Mouse (Mus musculus) heart, adult 2 months (tissue): ENCODE results near the gene Eml6. TPM values are rescaled to one million over a fixed set of nuclear protein-coding genes. Genes with fewer than 3 reads are reported as not detected.

ENCODE experiments used
- DNase-seq, 2 experiments: peaks; one replicate each; pipeline ENCODE4 v3.0.0; 2021
- H3K27ac ChIP-seq: fragments of 200-600 bp; 2 replicates; pipeline ENCODE4 v1.8.1; 2022
- H3K27me3 ChIP-seq: fragments of 200-500 bp; 2 replicates; pipeline ENCODE4 v1.6.1; 2012; ENCODE audit warnings: mild to moderate bottlenecking, low read length, inconsistent platforms, mixed read lengths; ENCODE audit not compliant: control insufficient read depth, insufficient read depth
- H3K36me3 ChIP-seq: fragments of 200-500 bp; 2 replicates; pipeline ENCODE4 v1.6.1; 2012; ENCODE audit warnings: low read length, inconsistent platforms; ENCODE audit not compliant: control insufficient read depth, insufficient read depth
- H3K4me1 ChIP-seq: fragments of 200-500 bp; 2 replicates; pipeline ENCODE4 v1.6.1; 2011; ENCODE audit warnings: low read length; ENCODE audit not compliant: control insufficient read depth, insufficient read depth
- H3K4me3 ChIP-seq: fragments of 200-600 bp; 2 replicates; pipeline ENCODE4 v1.8.1; 2022
- H3K79me2 ChIP-seq: fragments of 200-500 bp; replicated peaks from 2 replicates; pipeline ENCODE4 v1.6.1; 2012; ENCODE audit warnings: mild to moderate bottlenecking, inconsistent platforms, low read length, moderate library complexity, mixed read lengths; ENCODE audit not compliant: control insufficient read depth, insufficient read depth
- H3K9ac ChIP-seq: fragments of 200-500 bp; 2 replicates; pipeline ENCODE4 v1.6.1; 2012; ENCODE audit warnings: low read depth, mild to moderate bottlenecking, control low read depth, inconsistent platforms, low read length, mixed read lengths
- CTCF ChIP-seq: fragments of 200-600 bp; IDR thresholded peaks from 2 replicates; pipeline ENCODE4 v1.8.1; 2022; ENCODE audit warnings: antibody characterized with exemption, mild to moderate bottlenecking, moderate library complexity
- EP300 ChIP-seq: fragments of 200-500 bp; IDR thresholded peaks from 2 replicates; pipeline ENCODE4 v1.6.1; 2011; ENCODE audit warnings: low read depth, low read length, control low read depth; ENCODE audit not compliant: insufficient read depth
- POLR2A ChIP-seq: fragments of 200-500 bp; IDR thresholded peaks from 2 replicates; pipeline ENCODE4 v1.6.1; 2011; ENCODE audit warnings: mild to moderate bottlenecking, low read depth, low read length, control low read depth; ENCODE audit not compliant: insufficient read depth
- WGBS: fragments of 180-500 bp; shearing (Covaris S2); methylation state at CpG from one replicate; pipeline ENCODE4 v1.1.7; 2018; 5-methylcytosine and 5-hydroxymethylcytosine counted together
- intact Hi-C: fragments of 180-260 bp; cut with DNase I; formaldehyde crosslinking; loops from one replicate; pipeline ENCODE4 v1.15.1; 2025
- polyA plus RNA-seq: library from polyadenylated mRNA; depleted of rRNA; stranded (reverse); fragments of >200 nt; gene quantifications from 2 replicates; pipeline ENCODE4 v1.2.3, GENCODE M21; 2012
- total RNA-seq, 2 experiments: library from RNA; stranded (reverse); gene quantifications; 2 replicates each; pipeline ENCODE4 v1.2.3; 2021

Gene Eml6
- total and polyA plus RNA-seq, 3 experiments, result 2.0 to 2.2 (median 2.1) TPM

- 89% methylated on average over 14 of the region's 14 CpGs for WGBS
- DNase-seq, result no peak
- intact Hi-C loops, result no loop called here
- H3K27me3 ChIP-seq, result no peaks in the 10 kb centered on the region
- no peak for TF ChIP-seq EP300
- no peak for TF ChIP-seq POLR2A
- TF ChIP-seq CTCF, result no peak
- H3K4me3 ChIP-seq, result no peak overlapping the region
- H3K36me3 ChIP-seq, result no peaks in the 10 kb centered on the region; the same call in 1 of the 2 replicates
- H3K9ac ChIP-seq, result no peak overlapping the region
- H3K27ac ChIP-seq, result no peak overlapping the region
- no peaks in the 10 kb centered on the region for H3K4me1 ChIP-seq
- no peaks in the 10 kb centered on the region for H3K79me2 ChIP-seq
Observed at GRCm38 (mm10) chr11:29751648-29752611, 273.9 kb downstream of the Eml6 start.

- Histone ChIP-seq H3K27me3 (no peaks in the 10 kb centered on the region), H3K79me2 (no peaks in the 10 kb centered on the region)
- TF ChIP-seq EP300, result no peak
- TF ChIP-seq POLR2A, result no peak
- no peak for TF ChIP-seq CTCF
Observed at GRCm38 (mm10) chr11:29751013-29751412, 274.8 kb downstream of the Eml6 start.

GRCm38 (mm10) chr11:29749468-29749829, 276.4 kb downstream of the Eml6 start:
- H3K4me3 ChIP-seq, result no peak overlapping the region
- TF ChIP-seq POLR2A, result no peak
- TF ChIP-seq EP300, result no peak
- WGBS, result 97% methylated on average over 1 of the region's 1 CpGs
- no peaks in the 10 kb centered on the region for H3K27me3 ChIP-seq
- H3K4me1 ChIP-seq, result no peaks in the 10 kb centered on the region
- H3K36me3 ChIP-seq, result peaks cover 2% of the 10 kb centered on the region
- no peak overlapping the region for H3K9ac ChIP-seq
- intact Hi-C loops, result no loop called here
- DNase-seq, result no peak
- H3K79me2 ChIP-seq, result no peaks in the 10 kb centered on the region
- H3K27ac ChIP-seq, result no peak overlapping the region

More at GRCm38 (mm10) chr11:29751013-29751412, 274.8 kb downstream of the Eml6 start:
- Histone ChIP-seq H3K27ac (no peak overlapping the region), H3K9ac (no peak overlapping the region), H3K36me3 (no peaks in the 10 kb centered on the region; the same call in 1 of the 2 replicates), H3K4me1 (no peaks in the 10 kb centered on the region), H3K4me3 (no peak overlapping the region)
- no peak for DNase-seq
- intact Hi-C loops, result no loop called here
- 97% methylated on average over 2 of the region's 2 CpGs for WGBS

GRCm38 (mm10) chr11:29748750-29749467, 276.9 kb downstream of the Eml6 start:
- 93% methylated on average over 8 of the region's 8 CpGs for WGBS
- Histone ChIP-seq H3K9ac (no peak overlapping the region), H3K27me3 (no peaks in the 10 kb centered on the region), H3K36me3 (peaks cover 2% of the 10 kb centered on the region), H3K4me1 (no peaks in the 10 kb centered on the region), H3K27ac (no peak overlapping the region), H3K79me2 (no peaks in the 10 kb centered on the region), H3K4me3 (no peak overlapping the region)
- no peak for DNase-seq
- intact Hi-C loops, result no loop called here
- TF ChIP-seq CTCF, result no peak
- TF ChIP-seq POLR2A, result no peak
- TF ChIP-seq EP300, result no peak

- intact Hi-C loops, result no loop called here
- TF ChIP-seq EP300 (no peak), CTCF (no peak), POLR2A (no peak)
- no peak overlapping the region for H3K9ac ChIP-seq
- no peaks in the 10 kb centered on the region for H3K4me1 ChIP-seq
- no peak overlapping the region for H3K4me3 ChIP-seq
- no peaks in the 10 kb centered on the region for H3K27me3 ChIP-seq
- 87% methylated on average over 1 of the region's 1 CpGs for WGBS
- no peak for DNase-seq
- H3K79me2 ChIP-seq, result no peaks in the 10 kb centered on the region
- H3K36me3 ChIP-seq, result peaks cover 2% of the 10 kb centered on the region
- no peak overlapping the region for H3K27ac ChIP-seq
Observed at GRCm38 (mm10) chr11:29747881-29748280, 278.0 kb downstream of the Eml6 start.

- H3K27me3 ChIP-seq, result no peaks in the 10 kb centered on the region
- H3K4me3 ChIP-seq, result no peak overlapping the region
- 97% methylated on average over 3 of the region's 3 CpGs for WGBS
- no peak overlapping the region for H3K27ac ChIP-seq
- no peak overlapping the region for H3K9ac ChIP-seq
- no peaks in the 10 kb centered on the region for H3K79me2 ChIP-seq
- TF ChIP-seq CTCF (no peak), EP300 (no peak)
- intact Hi-C loops, result no loop called here
- peaks cover 2% of the 10 kb centered on the region for H3K36me3 ChIP-seq
- no peaks in the 10 kb centered on the region for H3K4me1 ChIP-seq
- DNase-seq, result no peak
Observed at GRCm38 (mm10) chr11:29747365-29747764, 278.5 kb downstream of the Eml6 start.
